Mouse (Mus musculus) layer of hippocampus, adult 18-20 months (tissue): ENCODE measurements at regions not wholly inside any gene's neighbourhood (a gene's known extent, or its start where the extent isn't known, plus 50 kb on each side); places are given as distances from the start of the nearest gene placed in this dataset.

ENCODE experiments used
- DNase-seq, 2 experiments: peaks; one replicate each; pipeline ENCODE4 v3.0.0; 2022; ENCODE audit warnings: low spot score in 2 of 2
- microRNA-seq, 2 experiments: library from miRNA; unstranded; fragments of <30 nt; microRNA quantifications; one replicate each; pipeline ENCODE4 v1.2.0; 2021

- no peak for DNase-seq
Measured at GRCm38 (mm10) chr4:23994261-23994965, 501.8 kb upstream of the Mms22l start.

GRCm38 (mm10) chr4:24006257-24006955, 489.8 kb upstream of the Mms22l start:
- DNase-seq, result no peak

- peak; percentile 18 to 56 for DNase-seq
Measured at GRCm38 (mm10) chr4:24019178-24020104, 476.8 kb upstream of the Mms22l start.

Small RNA genes in the stretch of these regions (microRNA-seq; reads per million reads assigned to microRNA genes)
- 0 reads per million in 2 experiments for gene Gm25978
